Mouse (Mus musculus): ENCODE measurements around the gene Plce1. TPM values are rescaled to one million over a fixed set of nuclear protein-coding genes. Genes with fewer than 3 reads are reported as not detected.

Plce1 gene
- polyA plus RNA-seq, 2 experiments = 0.21 to 0.50 TPM

DNA sequence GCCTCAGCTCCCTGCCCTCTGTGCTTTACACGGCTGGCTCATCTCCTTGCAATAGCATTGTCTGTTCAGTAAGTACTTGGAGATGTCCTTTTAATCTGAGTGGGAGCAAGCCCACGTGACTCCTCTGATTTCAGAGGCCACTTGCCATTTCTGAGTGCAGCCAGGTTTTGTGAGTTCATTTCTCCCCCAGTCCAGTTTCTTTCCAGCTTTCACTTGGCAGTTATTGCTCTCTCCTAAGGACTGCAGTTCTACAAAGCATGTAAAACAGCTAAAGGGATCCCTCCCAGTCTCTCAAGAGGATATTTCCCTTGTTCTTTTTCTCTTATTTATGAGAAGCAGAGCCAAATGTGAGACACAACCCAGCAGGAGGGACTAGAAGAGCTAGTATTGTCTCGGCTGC is 58.4 kb downstream of the Plce1 start:
- H3K4me2 ChIP-seq (ENCODE audit: low read depth) = no peak overlapping the region
- no peaks in the 10 kb centered on the region for H3K36me3 ChIP-seq (replicated peaks; ENCODE audit: control insufficient read depth, insufficient read depth, low read depth)
- no peak for TF ChIP-seq EP300 (IDR thresholded peaks at IDR 0.05; ENCODE audit: low read depth)
- no peak for TF ChIP-seq CTCF (IDR thresholded peaks at IDR 0.05; ENCODE audit: low read depth)
- no peak overlapping the region for H3K4me3 ChIP-seq (ENCODE audit: insufficient read depth in 1 of 2, low read depth in 2 of 2, low read length in 2 of 2)
- no peaks in the 10 kb centered on the region for H3K4me1 ChIP-seq (replicated peaks; ENCODE audit: control insufficient read depth in 2 of 2, insufficient read depth in 2 of 2, low read length in 1 of 2)
- H3K27ac ChIP-seq = no peak overlapping the region
- H3K9me3 ChIP-seq (ENCODE audit: control insufficient read depth, low read length) = no peaks in the 10 kb centered on the region
- ATAC-seq (ENCODE audit: insufficient read depth) (no peak), DNase-seq (ENCODE audit: low read depth in 3 of 3, low spot score in 3 of 3) (no peak)
- WGBS (ENCODE audit: insufficient replicate concordance) = 38% methylated on average over 3 of the region's 3 CpGs
- H3K9ac ChIP-seq (replicated peaks) = no peak overlapping the region
- H3K27me3 ChIP-seq (ENCODE audit: control insufficient read depth, insufficient read depth, low read length) = no peaks in the 10 kb centered on the region

DNA sequence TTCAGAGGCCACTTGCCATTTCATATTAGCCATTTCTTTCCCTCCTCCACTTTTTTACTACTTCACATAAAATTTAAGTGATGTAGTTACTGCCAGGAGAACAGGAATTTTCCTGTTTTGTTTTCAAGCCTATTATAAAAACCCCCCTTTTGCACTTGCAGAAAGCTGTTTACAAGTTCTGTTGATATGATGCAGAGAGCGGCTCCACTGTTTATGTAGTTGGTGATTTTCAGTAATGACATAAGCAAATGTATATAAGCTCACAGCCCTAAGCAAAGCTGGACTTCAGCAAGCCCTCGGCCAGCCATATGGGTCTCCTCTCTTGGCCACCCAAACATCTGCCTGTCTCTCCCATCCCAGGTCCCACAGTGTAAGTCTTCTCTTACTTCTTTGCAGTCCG is 59.6 kb downstream of the Plce1 start:
- TF ChIP-seq CTCF (IDR thresholded peaks at IDR 0.05; ENCODE audit: low read depth) = no peak
- TF ChIP-seq EP300 (IDR thresholded peaks at IDR 0.05; ENCODE audit: low read depth) = no peak
- WGBS (ENCODE audit: insufficient replicate concordance) = 61% methylated on average over 3 of the region's 3 CpGs
- no peak for ATAC-seq (ENCODE audit: insufficient read depth)
- H3K27me3 ChIP-seq (ENCODE audit: control insufficient read depth, insufficient read depth, low read length) = no peaks in the 10 kb centered on the region
- H3K4me2 ChIP-seq (ENCODE audit: low read depth) = no peak overlapping the region
- no peak overlapping the region for H3K9ac ChIP-seq (replicated peaks)
- H3K9me3 ChIP-seq (ENCODE audit: control insufficient read depth, low read length) = no peaks in the 10 kb centered on the region
- no peaks in the 10 kb centered on the region for H3K36me3 ChIP-seq (replicated peaks; ENCODE audit: control insufficient read depth, insufficient read depth, low read depth)
- no peak overlapping the region for H3K4me3 ChIP-seq (ENCODE audit: insufficient read depth in 1 of 2, low read depth in 2 of 2, low read length in 2 of 2)
- H3K4me1 ChIP-seq (replicated peaks; ENCODE audit: control insufficient read depth in 2 of 2, insufficient read depth in 2 of 2, low read length in 1 of 2) = no peaks in the 10 kb centered on the region
- no peak overlapping the region for H3K27ac ChIP-seq
- no peak for DNase-seq (ENCODE audit: low read depth in 3 of 3, low spot score in 3 of 3)

GRCm38 (mm10) chr19:38549487-38550058 is 68.7 kb downstream of the Plce1 start:
- DNase-seq (ENCODE audit: low read depth in 3 of 3, low spot score in 3 of 3) (no peak), ATAC-seq (ENCODE audit: insufficient read depth) (no peak)
- 65% methylated on average over 8 of the region's 8 CpGs for WGBS (ENCODE audit: insufficient replicate concordance)

DNA sequence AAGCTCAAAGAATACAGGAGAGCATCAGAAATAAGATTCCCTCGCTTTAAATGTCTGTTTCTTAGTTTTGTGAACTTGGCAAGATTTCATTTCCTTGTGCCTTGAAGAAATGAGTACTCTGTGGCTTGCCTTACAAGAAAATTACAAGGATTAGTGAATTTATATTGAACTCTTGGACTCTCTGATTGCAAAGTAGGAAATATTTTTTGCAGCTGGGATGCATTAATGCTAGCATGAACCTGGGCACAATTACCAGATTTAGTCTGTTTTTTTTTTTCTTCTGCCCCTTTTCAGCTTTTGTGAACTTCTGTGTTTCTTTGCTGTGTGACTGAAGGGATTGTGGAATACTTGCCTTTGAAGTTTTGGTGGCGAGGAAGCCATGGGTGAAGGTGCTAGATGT is 72.6 kb downstream of the Plce1 start:
- no peaks in the 10 kb centered on the region for H3K36me3 ChIP-seq (replicated peaks; ENCODE audit: control insufficient read depth, insufficient read depth, low read depth)
- H3K4me2 ChIP-seq (ENCODE audit: low read depth) = no peak overlapping the region
- H3K27ac ChIP-seq = no peak overlapping the region
- DNase-seq (ENCODE audit: low read depth in 3 of 3, low spot score in 3 of 3) (no peak), ATAC-seq (ENCODE audit: insufficient read depth) (no peak)
- TF ChIP-seq EP300 (IDR thresholded peaks at IDR 0.05; ENCODE audit: low read depth) = no peak
- no peak for TF ChIP-seq CTCF (IDR thresholded peaks at IDR 0.05; ENCODE audit: low read depth)
- 38% methylated on average over 2 of the region's 2 CpGs for WGBS (ENCODE audit: insufficient replicate concordance)
- no peak overlapping the region for H3K9ac ChIP-seq (replicated peaks)
- H3K4me3 ChIP-seq (ENCODE audit: insufficient read depth in 1 of 2, low read depth in 2 of 2, low read length in 2 of 2) = no peak overlapping the region
- H3K9me3 ChIP-seq (ENCODE audit: control insufficient read depth, low read length) = no peaks in the 10 kb centered on the region
- H3K4me1 ChIP-seq (replicated peaks; ENCODE audit: control insufficient read depth in 2 of 2, insufficient read depth in 2 of 2, low read length in 1 of 2) = no peaks in the 10 kb centered on the region
- no peaks in the 10 kb centered on the region for H3K27me3 ChIP-seq (ENCODE audit: control insufficient read depth, insufficient read depth, low read length)

More at GRCm38 (mm10) chr19:38549487-38550058, 68.7 kb downstream of the Plce1 start:
- Histone ChIP-seq H3K4me3 (ENCODE audit: insufficient read depth in 1 of 2, low read depth in 2 of 2, low read length in 2 of 2) (no peak overlapping the region), H3K9me3 (ENCODE audit: control insufficient read depth, low read length) (no peaks in the 10 kb centered on the region), H3K9ac (replicated peaks) (no peak overlapping the region), H3K27me3 (ENCODE audit: control insufficient read depth, insufficient read depth, low read length) (no peaks in the 10 kb centered on the region), H3K27ac (no peak overlapping the region), H3K4me1 (replicated peaks; ENCODE audit: control insufficient read depth in 2 of 2, insufficient read depth in 2 of 2, low read length in 1 of 2) (no peaks in the 10 kb centered on the region), H3K36me3 (replicated peaks; ENCODE audit: control insufficient read depth, insufficient read depth, low read depth) (no peaks in the 10 kb centered on the region), H3K4me2 (ENCODE audit: low read depth) (no peak overlapping the region)
- no peak for TF ChIP-seq CTCF (IDR thresholded peaks at IDR 0.05; ENCODE audit: low read depth)

- no peak for TF ChIP-seq CTCF (IDR thresholded peaks at IDR 0.05; ENCODE audit: low read depth)
- TF ChIP-seq EP300 (IDR thresholded peaks at IDR 0.05; ENCODE audit: low read depth) = no peak
- ATAC-seq (ENCODE audit: insufficient read depth) (no peak), DNase-seq (ENCODE audit: low read depth in 3 of 3, low spot score in 3 of 3) (no peak)
- Histone ChIP-seq H3K9me3 (ENCODE audit: control insufficient read depth, low read length) (no peaks in the 10 kb centered on the region), H3K9ac (replicated peaks) (no peak overlapping the region), H3K4me2 (ENCODE audit: low read depth) (no peak overlapping the region), H3K4me1 (replicated peaks; ENCODE audit: control insufficient read depth in 2 of 2, insufficient read depth in 2 of 2, low read length in 1 of 2) (no peaks in the 10 kb centered on the region), H3K36me3 (replicated peaks; ENCODE audit: control insufficient read depth, insufficient read depth, low read depth) (no peaks in the 10 kb centered on the region), H3K27ac (no peak overlapping the region), H3K27me3 (ENCODE audit: control insufficient read depth, insufficient read depth, low read length) (no peaks in the 10 kb centered on the region), H3K4me3 (ENCODE audit: insufficient read depth in 1 of 2, low read depth in 2 of 2, low read length in 2 of 2) (no peak overlapping the region)
- 66% methylated on average over 3 of the region's 3 CpGs for WGBS (ENCODE audit: insufficient replicate concordance)
These were observed 74.5 kb downstream of the Plce1 start for GRCm38 (mm10) chr19:38555399-38555798.

All from liver, embryonic 14.5 days (tissue).